Mouse (Mus musculus) left cerebral cortex, postnatal 36 days (tissue): ENCODE results near the gene Tmx2. TPM values are rescaled to one million over a fixed set of nuclear protein-coding genes. Genes with fewer than 3 reads are reported as not detected.
"Not testable (repeated sequence)": the region's sequence is repeated elsewhere in the genome, so short reads cannot be mapped to it uniquely, and the experiment has no call there.

Experiments used
- DNase-seq, 2 experiments: peaks; one replicate each; pipeline ENCODE4 v3.0.0; 2021 to 2022; ENCODE audit warnings: low spot score in 2 of 2, mixed read lengths in 1 of 2
- intact Hi-C: fragments of 180-260 bp; cut with DNase I; formaldehyde crosslinking; loops from one replicate; pipeline ENCODE4 v1.15.1; 2025
- total RNA-seq, 2 experiments: library from RNA; stranded (reverse); gene quantifications; 2 replicates each; pipeline ENCODE4 v1.2.3; 2021

Gene Tmx2
- total RNA-seq = 100 to 1,000 TPM; 223 to 252 TPM

- no peak for DNase-seq
Measured at GRCm38 (mm10) chr2:84679016-84679415, at the start of gene Tmx2. TSS of gene Tmx2 (minus strand) at chr2:84679140.

GRCm38 (mm10) chr2:84728191-84728590 is 49.3 kb upstream of the Tmx2 start:
- intact Hi-C loops, DNase-seq: not testable (repeated sequence)

More at GRCm38 (mm10) chr2:84679016-84679415, at the start of gene Tmx2:
- intact Hi-C loops = loop anchor here (5.0 kb wide), 1 partner anchor 33 kb away; no protein-coding TSS in a partner anchor

GRCm38 (mm10) chr2:84727172-84727858 is 48.4 kb upstream of the Tmx2 start, which contains the start of gene Clp1:
TSS of gene Clp1 (minus strand) at chr2:84727350.
- DNase-seq = peak; percentile 96 to 97
- intact Hi-C loops = loop anchor here (1.0 kb wide), 1 partner anchor 12 kb away; the partner anchor contains the start of gene Zdhhc5

GRCm38 (mm10) chr2:84726716-84727115 is 47.8 kb upstream of the Tmx2 start:
- DNase-seq = no peak
- intact Hi-C loops = loop anchor here (1.0 kb wide), 1 partner anchor 11 kb away; the partner anchor contains the start of gene Zdhhc5

- intact Hi-C loops = no loop called here
- no peak for DNase-seq
Measured at GRCm38 (mm10) chr2:84725770-84726169, 46.8 kb upstream of the Tmx2 start.

- no peak for DNase-seq
- intact Hi-C loops = no loop called here
Measured at GRCm38 (mm10) chr2:84723856-84724255, 44.9 kb upstream of the Tmx2 start.

GRCm38 (mm10) chr2:84721182-84721581 is 42.2 kb upstream of the Tmx2 start:
- DNase-seq = no peak
- intact Hi-C loops = no loop called here

GRCm38 (mm10) chr2:84720718-84721117 is 41.8 kb upstream of the Tmx2 start:
- intact Hi-C loops = no loop called here
- no peak for DNase-seq

- no peak for DNase-seq
- intact Hi-C loops = loop anchor here (5.0 kb wide), 1 partner anchor 80 kb away; the partner anchor contains the start of gene Ube2l6
Measured at GRCm38 (mm10) chr2:84717357-84717756, 38.4 kb upstream of the Tmx2 start.

- DNase-seq = no peak
- intact Hi-C loops = loop anchor here (5.0 kb wide), 1 partner anchor 81 kb away; the partner anchor contains the start of gene Ube2l6
Measured at GRCm38 (mm10) chr2:84716423-84717355, 37.7 kb upstream of the Tmx2 start.

- intact Hi-C loops = loop anchor here (1.0 to 5.0 kb wide), 2 partner anchors 12 to 82 kb away; partner anchors contain the start of genes Clp1 and Ube2l6
- DNase-seq = peak; percentile 77
Measured at GRCm38 (mm10) chr2:84715562-84716361, 36.8 kb upstream of the Tmx2 start.

- intact Hi-C loops = loop anchor here (1.0 to 5.0 kb wide), 3 partner anchors 12 to 82 kb away; partner anchors contain the start of genes Clp1, Gm28635, Med19 and Tmx2
Measured at GRCm38 (mm10) chr2:84714811-84715561, 36.0 kb upstream of the Tmx2 start, which contains the start of gene Zdhhc5. TSS of gene Zdhhc5 (minus strand) at chr2:84715180.

GRCm38 (mm10) chr2:84714422-84714810 is 35.5 kb upstream of the Tmx2 start:
- intact Hi-C loops = loop anchor here (5.0 kb wide), 1 partner anchor 37 kb away; the partner anchor contains the start of genes Gm28635, Med19 and Tmx2
- DNase-seq = no peak

More at GRCm38 (mm10) chr2:84714811-84715561, 36.0 kb upstream of the Tmx2 start, which contains the start of gene Zdhhc5:
- peak; percentile 98 to 99 for DNase-seq

GRCm38 (mm10) chr2:84711898-84712297 is 33.0 kb upstream of the Tmx2 start:
- intact Hi-C loops = loop anchor here (5.0 kb wide), 1 partner anchor 35 kb away; the partner anchor contains the start of genes Gm28635, Med19 and Tmx2
- DNase-seq = no peak

GRCm38 (mm10) chr2:84707523-84707922 is 28.6 kb upstream of the Tmx2 start:
- intact Hi-C loops = no loop called here
- no peak for DNase-seq

- intact Hi-C loops = no loop called here
Measured at GRCm38 (mm10) chr2:84705295-84705694, 26.4 kb upstream of the Tmx2 start.

GRCm38 (mm10) chr2:84704329-84704728 is 25.4 kb upstream of the Tmx2 start:
- intact Hi-C loops = no loop called here

More at GRCm38 (mm10) chr2:84705295-84705694, 26.4 kb upstream of the Tmx2 start:
- no peak for DNase-seq

GRCm38 (mm10) chr2:84703497-84703896 is 24.6 kb upstream of the Tmx2 start:
- intact Hi-C loops = no loop called here
- DNase-seq = no peak

More at GRCm38 (mm10) chr2:84704329-84704728, 25.4 kb upstream of the Tmx2 start:
- DNase-seq = no peak
